Mouse (Mus musculus) left cerebral cortex, postnatal 36 days (tissue): ENCODE data around the gene Rsc1a1. TPM values are rescaled to one million over a fixed set of nuclear protein-coding genes. Genes with fewer than 3 reads are reported as not detected.
A peak's percentile ranks its signal among the peaks of the same experiment; 100 is the strongest.

ENCODE experiments used
- DNase-seq, 2 experiments: peaks; one replicate each; pipeline ENCODE4 v3.0.0; 2021 to 2022; ENCODE audit warnings: low spot score in 2 of 2, mixed read lengths in 1 of 2
- intact Hi-C: fragments of 180-260 bp; cut with DNase I; formaldehyde crosslinking; loops from one replicate; pipeline ENCODE4 v1.15.1; 2025
- total RNA-seq, 2 experiments: library from RNA; stranded (reverse); gene quantifications; 2 replicates each; pipeline ENCODE4 v1.2.3; 2021

Gene Rsc1a1
- total RNA-seq, 2 experiments from 2014 or later = 2.9 TPM; not detected in 1

- no peak for DNase-seq
- intact Hi-C loops = no loop called here
Measured at GRCm38 (mm10) chr4:141708005-141708404, 22.6 kb upstream of the Rsc1a1 start.

- peak; percentile 34 to 54 for DNase-seq
- intact Hi-C loops = no loop called here
Measured at GRCm38 (mm10) chr4:141705331-141705730, 19.9 kb upstream of the Rsc1a1 start.

GRCm38 (mm10) chr4:141704625-141705024 is 19.2 kb upstream of the Rsc1a1 start:
- intact Hi-C loops = no loop called here
- no peak for DNase-seq

GRCm38 (mm10) chr4:141694719-141695118 is 9.3 kb upstream of the Rsc1a1 start:
- intact Hi-C loops = no loop called here
- DNase-seq = no peak

- intact Hi-C loops = no loop called here
- DNase-seq = no peak
Measured at GRCm38 (mm10) chr4:141688505-141688904, 3.1 kb upstream of the Rsc1a1 start.

GRCm38 (mm10) chr4:141686525-141686924 is 1.1 kb upstream of the Rsc1a1 start:
- intact Hi-C loops = no loop called here
- no peak for DNase-seq

GRCm38 (mm10) chr4:141686093-141686492 is 694 bp upstream of the Rsc1a1 start:
- intact Hi-C loops = no loop called here
- DNase-seq = no peak

- intact Hi-C loops = no loop called here
- DNase-seq = no peak
Measured at GRCm38 (mm10) chr4:141682706-141683230, 2.6 kb downstream of the Rsc1a1 start.

- DNase-seq = no peak
- intact Hi-C loops = no loop called here
Measured at GRCm38 (mm10) chr4:141681767-141682166, 3.6 kb downstream of the Rsc1a1 start.

- DNase-seq = no peak
- intact Hi-C loops = no loop called here
Measured at GRCm38 (mm10) chr4:141680892-141681291, 4.5 kb downstream of the Rsc1a1 start.

GRCm38 (mm10) chr4:141679016-141679415 is 6.4 kb downstream of the Rsc1a1 start:
- DNase-seq = no peak
- intact Hi-C loops = no loop called here

GRCm38 (mm10) chr4:141676462-141676979 is 8.9 kb downstream of the Rsc1a1 start:
- DNase-seq = no peak
- intact Hi-C loops = no loop called here

GRCm38 (mm10) chr4:141672325-141672724 is 13.1 kb downstream of the Rsc1a1 start:
- intact Hi-C loops = no loop called here
- DNase-seq = no peak

GRCm38 (mm10) chr4:141671389-141671788 is 14.0 kb downstream of the Rsc1a1 start:
- intact Hi-C loops = no loop called here

GRCm38 (mm10) chr4:141669898-141670712 is 15.3 kb downstream of the Rsc1a1 start:
- no peak for DNase-seq
- intact Hi-C loops = no loop called here

More at GRCm38 (mm10) chr4:141671389-141671788, 14.0 kb downstream of the Rsc1a1 start:
- no peak for DNase-seq

GRCm38 (mm10) chr4:141664799-141665198 is 20.6 kb downstream of the Rsc1a1 start, which contains the start of gene Plekhm2:
TSS of gene Plekhm2 (minus strand) at chr4:141664899.
- intact Hi-C loops = no loop called here
- DNase-seq = no peak

GRCm38 (mm10) chr4:141664011-141664745 is 21.2 kb downstream of the Rsc1a1 start:
- intact Hi-C loops = no loop called here
- peak; percentile 76 to 82 for DNase-seq

GRCm38 (mm10) chr4:141663122-141663931 is 22.1 kb downstream of the Rsc1a1 start:
- intact Hi-C loops = no loop called here
- DNase-seq = peak; percentile 14 to 46

GRCm38 (mm10) chr4:141660884-141661283 is 24.5 kb downstream of the Rsc1a1 start:
- DNase-seq = no peak
- intact Hi-C loops = no loop called here
